Mouse (Mus musculus) gastrocnemius, adult 2 months (tissue): ENCODE measurements around the gene Fgfr4. TPM values are rescaled to one million over a fixed set of nuclear protein-coding genes. Genes with fewer than 3 reads are reported as not detected.

Experiments used
- DNase-seq: peaks from one replicate; pipeline ENCODE4 v3.0.0; 2022
- H3K27ac ChIP-seq: fragments of 200-600 bp; 2 replicates; pipeline ENCODE4 v1.8.1; 2022; ENCODE audit warnings: mild to moderate bottlenecking
- H3K4me3 ChIP-seq: fragments of 200-600 bp; 2 replicates; pipeline ENCODE4 v1.8.1; 2022; ENCODE audit warnings: mild to moderate bottlenecking, moderate library complexity
- CTCF ChIP-seq: fragments of 200-600 bp; IDR thresholded peaks from 2 replicates; pipeline ENCODE4 v1.8.1; 2022; ENCODE audit warnings: antibody characterized with exemption, mild to moderate bottlenecking, moderate library complexity
- intact Hi-C: fragments of 180-260 bp; cut with DNase I; formaldehyde crosslinking; loops from one replicate; pipeline ENCODE4 v1.15.1; 2025
- total RNA-seq, 2 experiments: library from RNA; stranded (reverse); gene quantifications; 2 replicates each; pipeline ENCODE4 v1.2.3; 2021

Fgfr4 gene
- total RNA-seq, 2 experiments from 2014 or later, result 2.1 to 2.3 TPM

GRCm38 (mm10) chr13:55162365-55162764 is 9.9 kb downstream of the Fgfr4 start:
- TF ChIP-seq CTCF, result no peak
- intact Hi-C loops, result no loop called here
- DNase-seq, result no peak
- H3K27ac ChIP-seq, result no peak overlapping the region
- H3K4me3 ChIP-seq, result no peak overlapping the region

GRCm38 (mm10) chr13:55163553-55163952 is 11.1 kb downstream of the Fgfr4 start:
- TF ChIP-seq CTCF, result no peak
- no peak overlapping the region for H3K27ac ChIP-seq
- no peak for DNase-seq
- intact Hi-C loops, result no loop called here
- no peak overlapping the region for H3K4me3 ChIP-seq

- no peak overlapping the region for H3K4me3 ChIP-seq
- DNase-seq, result no peak
- intact Hi-C loops, result loop anchor here (5.0 kb wide), 1 partner anchor 59 kb away; the partner anchor contains the start of gene Zfp346
- no peak for TF ChIP-seq CTCF
- H3K27ac ChIP-seq, result no peak overlapping the region
Measured at GRCm38 (mm10) chr13:55165831-55166339, 13.4 kb downstream of the Fgfr4 start.

GRCm38 (mm10) chr13:55166806-55167725 is 14.6 kb downstream of the Fgfr4 start:
- TF ChIP-seq CTCF, result no peak
- intact Hi-C loops, result loop anchor here (5.0 kb wide), 1 partner anchor 60 kb away; the partner anchor contains the start of gene Zfp346
- DNase-seq, result no peak
- peak overlapping the region; percentile 28; the same call in 1 of the 2 replicates for H3K27ac ChIP-seq
- H3K4me3 ChIP-seq, result no peak overlapping the region; the same call in 1 of the 2 replicates

GRCm38 (mm10) chr13:55167798-55168197 is 15.4 kb downstream of the Fgfr4 start:
- intact Hi-C loops, result loop anchor here (5.0 kb wide), 1 partner anchor 60 kb away; the partner anchor contains the start of gene Zfp346
- peak; percentile 62 for DNase-seq
- no peak for TF ChIP-seq CTCF
- Histone ChIP-seq H3K4me3 (peak overlapping the region; percentile 68), H3K27ac (peak overlapping the region; percentile 93)

GRCm38 (mm10) chr13:55168255-55168654 is 15.8 kb downstream of the Fgfr4 start:
- intact Hi-C loops, result loop anchor here (5.0 kb wide), 1 partner anchor 61 kb away; the partner anchor contains the start of gene Zfp346
- H3K27ac ChIP-seq, result peak overlapping the region; percentile 93
- peak overlapping the region; percentile 68 for H3K4me3 ChIP-seq
- no peak for TF ChIP-seq CTCF
- peak; percentile 29 for DNase-seq

- peak overlapping the region; percentile 93 for H3K27ac ChIP-seq
- peak overlapping the region; percentile 68 for H3K4me3 ChIP-seq
- no peak for TF ChIP-seq CTCF
- intact Hi-C loops, result loop anchor here (5.0 kb wide), 1 partner anchor 62 kb away; the partner anchor contains the start of gene Zfp346
- peak; percentile 93 for DNase-seq
Measured at GRCm38 (mm10) chr13:55168958-55169369, 16.5 kb downstream of the Fgfr4 start.

GRCm38 (mm10) chr13:55171517-55172335 is 19.3 kb downstream of the Fgfr4 start:
- TF ChIP-seq CTCF, result no peak
- H3K27ac ChIP-seq, result peak overlapping the region; percentile 93
- H3K4me3 ChIP-seq, result peak overlapping the region; percentile 68
- peak; percentile 85 for DNase-seq
- intact Hi-C loops, result no loop called here

- no peak for TF ChIP-seq CTCF
- Histone ChIP-seq H3K27ac (peak overlapping the region; percentile 93), H3K4me3 (peak overlapping the region; percentile 68)
- no peak for DNase-seq
- intact Hi-C loops, result no loop called here
Measured at GRCm38 (mm10) chr13:55172336-55172770, 19.9 kb downstream of the Fgfr4 start.

- Histone ChIP-seq H3K27ac (no peak overlapping the region), H3K4me3 (no peak overlapping the region)
- intact Hi-C loops, result no loop called here
- DNase-seq, result no peak
- no peak for TF ChIP-seq CTCF
Measured at GRCm38 (mm10) chr13:55174347-55174746, 21.9 kb downstream of the Fgfr4 start.

- Histone ChIP-seq H3K27ac (peak overlapping the region; percentile 21; the same call in 1 of the 2 replicates), H3K4me3 (no peak overlapping the region)
- DNase-seq, result no peak
- TF ChIP-seq CTCF, result no peak
- intact Hi-C loops, result loop anchor here (5.0 kb wide), 1 partner anchor 379 kb away; no protein-coding TSS in a partner anchor
Measured at GRCm38 (mm10) chr13:55176265-55176664, 23.8 kb downstream of the Fgfr4 start.

- Histone ChIP-seq H3K4me3 (no peak overlapping the region), H3K27ac (peak overlapping the region; percentile 72)
- TF ChIP-seq CTCF, result peak; percentile 63
- intact Hi-C loops, result loop anchor here (1.0 to 5.0 kb wide), 2 partner anchors 43 to 381 kb away; no protein-coding TSS in a partner anchor
- DNase-seq, result peak; percentile 64
Measured at GRCm38 (mm10) chr13:55177903-55178496, 25.6 kb downstream of the Fgfr4 start.
